8 mouse cellular contexts compared by ENCODE assay signal in genomic region chr12:112435295-112436110, GRCm38 (mm10). TPM values are rescaled to one million over a fixed set of nuclear protein-coding genes. Genes with fewer than 3 reads are reported as not detected.
DNase-seq lines count a peak whose midpoint lies in the region; ATAC-seq lines count a peak whose summit lies in the region.

No protein-coding gene starts in this region.

- peak; percentile 81; the same call in 1 of the 2 replicates for ATAC-seq in frontal cortex, adult (ENCODE audit: low TSS enrichment)
- ATAC-seq in limb, embryonic 15.5 days (ENCODE audit: insufficient number of reproducible peaks, low FRiP score, low TSS enrichment, low read depth) = 0 out of 2 replicates have a peak, but pooled peaks have one; percentile 25
- ATAC-seq in erythroid progenitor cell, adult 5-6 weeks (replicated peaks; ENCODE audit: low FRiP score, poor library complexity, severe bottlenecking) = no peak

- peak overlapping the region; percentile 5; the same call in 1 of the 2 replicates for H3K4me2 ChIP-seq in limb, embryonic 15.5 days

- peaks cover 16% of the 10 kb centered on the region for H3K4me1 ChIP-seq in limb, embryonic 15.5 days

- DNase-seq in frontal cortex, postnatal 14 days (ENCODE audit: low spot score in 2 of 2) = no peak
- peak; percentile 91 for DNase-seq in cerebellum, adult 11-12 months
- peak; percentile 36 for DNase-seq in gastrocnemius, postnatal 10 days
- DNase-seq in kidney, postnatal 4 days = no peak
- DNase-seq in thymus, postnatal 14 days = no peak

- no peaks in the 10 kb centered on the region for H3K36me3 ChIP-seq in limb, embryonic 15.5 days

- H3K9ac ChIP-seq in limb, embryonic 15.5 days = no peak overlapping the region

- no peaks in the 10 kb centered on the region for H3K9me3 ChIP-seq in limb, embryonic 15.5 days

- H3K4me3 ChIP-seq in limb, embryonic 15.5 days = no peak overlapping the region

- H3K27ac ChIP-seq in limb, embryonic 15.5 days = peak overlapping the region; percentile 43

- H3K27me3 ChIP-seq in limb, embryonic 15.5 days = no peaks in the 10 kb centered on the region

- 41% methylated on average over 21 of the region's 21 CpGs for WGBS in limb, embryonic 15.5 days

RNA-seq across cellular contexts. Expression of gene A530016L24Rik, which starts 53.7 kb away (rescaled TPM):
- 1 to 10 TPM; 2.1 to 2.4 TPM for total RNA-seq in gastrocnemius, postnatal 10 days (2021)
- 0.47 and 0.50 TPM in 2 replicates for polyA plus RNA-seq in limb, embryonic 15.5 days (2015; fragmentation: Nextera tagmentation; extraction: Ambion mirVana)
- not detected in 2 replicates for total RNA-seq in erythroid progenitor cell, adult 5-6 weeks (2015; ENCODE audit: low replicate concordance)
- total RNA-seq in erythroid progenitor cell, adult 5-6 weeks (2017; ENCODE audit: low replicate concordance) = not detected in 2 replicates

Comparison
In these comparisons a context has a peak if more than half of its experiments do, and no peak if none do; other contexts are left out.
1. DNase-seq: peak in cerebellum, adult 11-12 months (single experiment) and gastrocnemius, postnatal 10 days (single experiment); none in frontal cortex, postnatal 14 days (0 of 2), kidney, postnatal 4 days (0 of 2) and thymus, postnatal 14 days (single experiment).